Mouse (Mus musculus) left cerebral cortex, adult 2 months (tissue): ENCODE measurements around the gene Lama2. TPM values are rescaled to one million over a fixed set of nuclear protein-coding genes. Genes with fewer than 3 reads are reported as not detected.

Source experiments
- DNase-seq, 2 experiments: peaks; one replicate each; pipeline ENCODE4 v3.0.0; 2021 to 2022; ENCODE audit warnings: low spot score in 2 of 2, mixed read lengths in 1 of 2; ENCODE audit errors: extremely low spot score in 1 of 2
- H3K27ac ChIP-seq: fragments of 200-600 bp; 2 replicates; pipeline ENCODE4 v1.8.1; 2022
- H3K4me3 ChIP-seq: fragments of 200-600 bp; 2 replicates; pipeline ENCODE4 v1.8.1; 2022
- CTCF ChIP-seq: fragments of 200-600 bp; IDR thresholded peaks from 2 replicates; pipeline ENCODE4 v1.8.1; 2022; ENCODE audit warnings: antibody characterized with exemption, mild to moderate bottlenecking, moderate library complexity
- intact Hi-C: fragments of 180-260 bp; cut with DNase I; formaldehyde crosslinking; loops from one replicate; pipeline ENCODE4 v1.15.1; 2025
- total RNA-seq, 2 experiments: library from RNA; stranded (reverse); gene quantifications; 2 replicates each; pipeline ENCODE4 v1.2.3; 2021

Lama2 gene
- total RNA-seq, 2 experiments from 2014 or later = 7.2 to 11.6 TPM

DNA sequence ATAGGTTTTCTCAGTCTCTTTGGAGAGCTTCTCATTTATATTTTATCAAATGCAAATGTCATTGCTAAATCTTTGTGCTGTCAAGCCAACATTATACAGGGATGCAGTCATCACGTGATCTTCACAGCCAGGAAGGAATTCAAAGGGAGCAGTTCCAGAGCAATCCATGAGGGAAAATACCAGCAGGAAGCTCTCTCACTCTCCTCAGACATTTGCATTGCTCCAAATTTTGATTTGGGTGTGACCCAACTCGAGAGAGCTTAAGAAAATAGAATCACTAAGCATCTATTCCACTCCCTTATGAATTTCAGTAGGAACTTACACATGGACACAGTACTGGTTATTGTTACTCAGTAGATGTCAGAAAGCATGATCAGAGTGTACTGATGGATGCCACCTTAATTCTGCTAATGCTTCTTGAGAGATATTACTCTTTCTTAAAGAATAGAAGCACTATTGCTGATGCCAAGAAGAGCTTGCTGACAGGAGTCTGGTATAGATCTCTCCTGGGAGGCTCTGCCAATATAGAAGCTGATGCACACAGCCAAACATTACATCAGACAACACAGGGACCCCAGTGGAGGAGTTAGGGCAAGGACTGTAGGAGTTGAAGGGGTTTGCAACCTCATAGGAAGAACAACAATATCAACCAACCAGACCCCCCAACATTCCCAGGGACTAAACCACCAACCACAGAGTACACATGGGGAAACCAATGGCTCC is 236.5 kb downstream of the Lama2 start:
- no peak for DNase-seq
- intact Hi-C loops = loop anchor here (10.0 kb wide), 1 partner anchor 272 kb away; no protein-coding TSS in a partner anchor
- TF ChIP-seq CTCF = no peak; the same call in 1 of the 2 replicates
- Histone ChIP-seq H3K27ac (peak overlapping the region; percentile 38; the same call in 1 of the 2 replicates), H3K4me3 (no peak overlapping the region)

DNA sequence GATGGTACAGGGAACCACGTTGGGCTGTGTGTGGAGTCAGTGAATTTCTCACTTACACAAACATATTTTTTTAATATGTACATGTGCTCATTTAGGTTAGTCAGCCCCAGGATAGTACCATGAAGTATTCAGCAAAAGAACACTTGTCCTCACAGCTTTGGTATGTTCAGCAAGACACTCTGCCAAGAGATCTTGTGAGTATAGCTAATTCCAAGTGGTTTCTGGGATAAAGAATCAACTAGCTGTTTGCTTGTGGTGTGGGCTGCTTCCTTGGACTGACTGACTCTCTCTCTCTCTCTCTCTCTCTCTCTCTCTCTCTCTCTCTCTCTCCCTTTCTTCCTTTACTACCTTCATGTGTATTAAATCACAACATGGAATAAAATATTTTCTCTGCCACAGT is 241.3 kb downstream of the Lama2 start:
- no peak overlapping the region for H3K4me3 ChIP-seq
- no peak for TF ChIP-seq CTCF
- intact Hi-C loops = no loop called here
- DNase-seq = no peak
- no peak overlapping the region for H3K27ac ChIP-seq

DNA sequence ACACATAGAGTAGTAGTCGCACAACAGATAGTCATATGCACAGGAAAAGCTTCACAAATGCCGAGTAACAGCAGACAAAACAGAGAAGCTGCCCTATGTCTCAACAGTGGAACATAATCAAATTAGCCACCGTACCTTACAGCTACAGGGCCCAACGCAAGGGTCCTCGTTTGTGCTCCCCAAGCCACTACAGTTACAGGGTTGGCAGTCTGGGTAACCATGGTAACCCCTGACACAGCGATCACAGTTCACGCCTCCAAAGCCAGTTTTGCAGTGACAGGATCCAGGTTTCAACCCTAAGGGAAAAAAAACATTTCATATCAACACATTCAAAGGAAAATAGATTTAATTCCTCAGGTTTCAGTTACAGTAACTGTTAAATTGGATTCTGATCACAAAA is 275.3 kb downstream of the Lama2 start:
- Histone ChIP-seq H3K27ac (no peak overlapping the region), H3K4me3 (no peak overlapping the region)
- intact Hi-C loops = no loop called here
- DNase-seq = no peak
- no peak for TF ChIP-seq CTCF

DNA sequence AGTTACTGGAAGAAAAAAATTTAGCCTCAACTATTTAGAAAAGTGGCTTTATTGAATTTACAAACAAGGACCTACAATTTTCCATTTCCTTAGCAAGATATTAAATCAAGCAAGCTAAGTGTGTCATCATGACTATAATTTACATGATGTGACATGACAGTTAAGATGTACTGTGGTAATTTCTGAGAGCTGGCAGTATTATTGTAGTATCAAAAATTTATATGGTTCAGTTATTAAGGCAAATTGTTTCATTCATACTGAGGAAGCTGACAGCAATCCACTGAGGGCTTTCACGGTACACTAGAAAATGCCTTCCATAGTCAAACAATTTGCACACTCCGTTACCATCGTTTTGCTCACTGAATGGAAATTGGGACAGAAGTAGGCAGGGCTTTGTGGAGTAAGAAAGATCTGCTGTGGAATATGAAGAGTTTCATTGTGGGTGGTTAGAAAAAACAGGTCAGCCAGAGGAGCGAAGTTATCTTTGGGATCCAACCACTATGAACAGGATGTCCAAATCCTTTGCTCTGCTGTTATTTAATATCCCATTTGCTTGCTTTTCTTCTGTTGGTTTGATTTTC is 297.1 kb downstream of the Lama2 start:
- intact Hi-C loops = loop anchor here (1.0 to 5.0 kb wide), 3 partner anchors 62 to 165 kb away; no protein-coding TSS in a partner anchor
- TF ChIP-seq CTCF = no peak
- no peak for DNase-seq
- Histone ChIP-seq H3K4me3 (no peak overlapping the region), H3K27ac (peak overlapping the region; percentile 16)

DNA sequence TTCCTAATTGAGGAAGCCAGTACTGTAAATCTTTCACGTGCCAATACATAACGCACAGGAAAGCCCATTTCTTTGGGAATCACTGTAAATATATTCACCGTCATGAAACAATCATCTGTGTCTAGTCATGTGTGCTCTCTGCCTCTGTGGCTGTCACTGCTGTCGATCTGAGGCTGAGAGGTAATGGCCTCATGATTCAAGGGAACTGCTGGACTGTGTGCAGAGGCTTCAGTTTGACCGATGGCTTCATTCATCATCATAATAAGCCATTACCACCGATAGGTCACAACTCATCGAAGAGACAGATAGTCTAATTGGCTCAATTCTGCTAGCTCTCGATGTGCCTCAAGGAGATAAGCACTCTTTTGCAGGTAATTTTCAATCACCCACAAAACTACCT is 312.1 kb downstream of the Lama2 start:
- Histone ChIP-seq H3K27ac (no peak overlapping the region), H3K4me3 (no peak overlapping the region)
- DNase-seq = no peak
- TF ChIP-seq CTCF = no peak
- intact Hi-C loops = no loop called here

DNA sequence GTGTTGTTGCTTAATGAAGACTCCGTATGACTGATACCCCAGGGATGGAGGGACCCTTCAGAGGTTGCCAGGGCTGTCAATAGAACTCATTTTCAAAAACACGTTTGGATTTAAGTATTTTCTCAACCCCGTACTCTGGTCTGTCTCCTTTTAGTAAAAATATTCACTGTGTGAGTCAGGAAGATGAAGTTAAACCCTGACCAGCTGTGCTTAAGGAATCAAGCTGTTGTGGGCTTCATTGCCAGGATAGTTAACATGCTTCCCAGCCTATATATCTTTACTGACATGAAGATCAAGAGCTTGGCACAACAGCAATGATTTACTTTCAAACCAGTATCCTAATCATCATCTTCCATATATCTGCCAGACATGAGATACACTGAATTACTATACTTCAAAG is 314.3 kb downstream of the Lama2 start:
- DNase-seq = no peak
- intact Hi-C loops = no loop called here
- Histone ChIP-seq H3K27ac (no peak overlapping the region), H3K4me3 (no peak overlapping the region)
- no peak for TF ChIP-seq CTCF

DNA sequence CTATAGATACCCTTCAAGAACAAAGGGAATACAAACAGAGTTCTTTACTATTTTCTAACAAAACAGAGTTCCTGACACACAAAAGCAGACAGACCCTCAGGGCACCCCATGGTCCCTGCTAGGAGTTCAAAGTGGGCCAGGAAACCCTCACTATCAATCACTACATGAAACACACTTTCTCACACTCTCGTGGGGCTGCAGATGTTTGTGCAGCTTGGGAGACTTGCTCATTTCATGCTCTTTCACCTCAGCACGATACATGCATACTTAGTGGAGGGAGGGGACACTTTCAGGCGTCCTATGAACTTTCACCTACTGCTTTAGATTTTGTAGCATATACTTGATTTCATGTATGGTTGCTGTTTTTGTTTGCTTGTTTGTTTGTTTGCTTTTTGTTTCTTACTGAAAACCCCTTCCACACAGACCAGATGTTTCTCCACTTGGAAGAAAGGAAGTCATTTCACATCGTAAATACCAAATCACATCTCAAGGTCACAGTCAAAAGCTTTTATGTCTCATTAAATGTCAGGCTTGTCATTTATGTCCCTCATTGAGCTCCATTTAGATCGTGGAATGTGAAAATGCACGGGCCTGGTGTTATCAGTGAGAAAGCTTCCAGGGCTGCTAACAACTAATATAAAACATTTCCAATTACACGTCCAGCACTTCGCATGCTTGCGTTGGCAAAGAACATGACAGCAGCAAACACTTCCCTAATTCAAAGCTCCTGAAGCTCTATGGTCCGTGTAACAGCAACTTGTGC is 334.3 kb downstream of the Lama2 start:
- no peak overlapping the region for H3K4me3 ChIP-seq
- no peak for TF ChIP-seq CTCF
- H3K27ac ChIP-seq = no peak overlapping the region
- intact Hi-C loops = no loop called here
- no peak for DNase-seq

DNA sequence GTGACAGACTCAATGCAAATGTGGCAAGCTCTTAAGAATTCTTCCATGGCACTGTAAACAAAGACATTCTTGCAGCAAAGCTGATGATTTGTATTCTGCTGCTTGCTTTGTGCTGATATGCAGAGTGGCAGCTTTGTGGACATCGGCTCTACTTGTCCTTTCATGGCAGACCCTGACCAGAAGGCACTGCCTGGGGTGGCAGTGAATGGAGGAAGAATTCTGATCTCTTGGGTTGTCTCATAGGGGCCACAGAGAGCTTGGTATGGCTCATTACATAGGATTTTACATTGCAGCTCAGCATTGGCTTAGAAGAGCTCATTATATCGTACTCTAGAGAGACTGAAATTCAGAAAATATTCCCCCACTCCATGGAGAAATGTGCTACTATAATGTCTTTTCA is 352.1 kb downstream of the Lama2 start:
- no peak overlapping the region for H3K4me3 ChIP-seq
- no peak overlapping the region for H3K27ac ChIP-seq
- intact Hi-C loops = no loop called here
- DNase-seq = no peak
- TF ChIP-seq CTCF = no peak

DNA sequence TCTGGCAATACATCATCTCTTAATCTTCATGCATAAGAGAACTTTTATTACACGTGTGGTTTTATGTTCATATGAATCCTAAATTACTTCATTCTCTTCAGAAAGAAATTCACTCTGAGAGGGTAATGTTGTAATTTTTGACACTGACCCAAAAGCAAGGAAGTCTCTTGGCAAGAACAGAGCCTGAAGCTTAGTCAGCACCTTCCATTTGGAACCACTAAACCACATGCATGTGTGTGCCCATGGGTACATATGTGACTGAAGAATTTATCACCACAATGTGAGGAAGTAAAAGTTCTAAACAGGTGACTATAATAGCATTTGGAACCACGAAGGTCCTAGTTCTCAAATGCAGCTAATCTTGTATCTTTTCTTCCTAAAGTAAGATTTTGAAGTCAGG is 353.7 kb downstream of the Lama2 start:
- intact Hi-C loops = no loop called here
- no peak overlapping the region for H3K4me3 ChIP-seq
- H3K27ac ChIP-seq = no peak overlapping the region
- no peak for TF ChIP-seq CTCF
- DNase-seq = no peak

DNA sequence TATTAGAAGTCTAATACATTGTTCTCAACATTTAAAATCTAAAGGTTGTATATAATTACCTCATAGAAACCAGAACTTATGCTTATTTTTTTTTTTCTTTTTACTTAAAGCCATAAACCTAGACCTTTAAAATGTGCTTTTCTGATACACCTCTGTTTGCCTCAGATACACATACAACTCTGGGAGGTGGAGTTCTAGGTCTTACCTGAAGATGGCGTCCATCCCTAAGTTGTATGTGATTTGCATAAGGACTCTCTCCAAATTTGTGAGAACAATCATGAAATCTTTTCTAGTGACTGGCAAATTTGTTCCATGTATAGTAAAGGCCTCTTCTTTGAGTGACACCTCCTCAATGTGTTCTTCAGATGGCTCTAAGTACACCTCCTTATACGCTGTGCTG is 354.8 kb downstream of the Lama2 start:
- intact Hi-C loops = no loop called here
- Histone ChIP-seq H3K4me3 (no peak overlapping the region), H3K27ac (no peak overlapping the region)
- TF ChIP-seq CTCF = peak; percentile 43
- no peak for DNase-seq

DNA sequence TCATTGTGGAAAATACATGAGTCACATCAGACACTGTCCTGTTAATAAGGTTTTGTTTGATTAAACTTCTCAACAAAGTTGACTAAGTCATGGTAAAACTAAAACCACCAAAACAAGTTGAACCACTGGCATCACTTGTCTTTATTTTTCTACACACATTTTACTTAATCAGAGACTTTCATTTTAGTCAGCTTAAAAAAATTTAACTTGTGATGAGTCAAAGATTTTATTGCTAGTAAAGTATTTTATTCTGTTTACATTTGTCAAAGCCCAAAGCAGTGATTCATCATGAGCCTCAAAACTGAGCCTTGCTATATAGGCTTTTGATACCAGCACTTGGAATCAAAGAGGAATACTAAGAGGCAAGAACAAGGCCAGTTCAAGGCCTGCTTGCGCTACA is 369.8 kb downstream of the Lama2 start:
- H3K27ac ChIP-seq = no peak overlapping the region
- intact Hi-C loops = no loop called here
- no peak for TF ChIP-seq CTCF
- no peak for DNase-seq
- no peak overlapping the region for H3K4me3 ChIP-seq

DNA sequence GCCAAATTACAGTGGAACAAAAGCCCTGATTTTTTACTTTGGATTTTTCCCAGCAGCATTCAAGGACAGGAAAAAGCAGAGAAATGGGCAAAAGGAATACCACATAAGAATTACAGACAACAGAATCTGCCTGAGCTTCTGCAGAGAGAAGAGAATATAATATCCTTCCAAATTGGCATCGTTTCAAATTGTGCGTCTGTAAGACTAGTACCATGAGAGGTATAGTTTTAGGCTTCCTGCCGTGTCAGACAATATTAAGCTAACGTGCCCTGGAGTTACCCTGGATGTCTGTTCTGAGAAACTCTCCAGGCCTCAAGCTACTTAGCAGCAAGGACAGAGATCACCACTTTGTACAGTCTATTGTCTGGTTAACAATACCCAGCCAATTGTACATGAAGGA is 384.8 kb downstream of the Lama2 start:
- Histone ChIP-seq H3K27ac (no peak overlapping the region), H3K4me3 (no peak overlapping the region)
- DNase-seq = no peak
- TF ChIP-seq CTCF = no peak
- intact Hi-C loops = no loop called here
